Mouse (Mus musculus): Measurements from ENCODE around the gene Xpo5. TPM values are rescaled to one million over a fixed set of nuclear protein-coding genes. Genes with fewer than 3 reads are reported as not detected.

Gene Xpo5
- polyA plus RNA-seq, 1 experiment from 2014 or later, result 40.4 TPM

- peak within 1 kb of the TSS; percentile 79 for H3K4me2 ChIP-seq
- under 1% methylated on average over 53 of the region's 53 CpGs for WGBS
- H3K9me3 ChIP-seq, result no peaks in the 10 kb centered on the region
- ATAC-seq (replicated peaks), result peak; percentile 94
- peak within 1 kb of the TSS; percentile 83 for H3K27ac ChIP-seq
- H3K4me1 ChIP-seq, result peaks cover 26% of the 10 kb centered on the region
- H3K36me3 ChIP-seq (replicated peaks), result peaks cover 58% of the 10 kb centered on the region
- H3K4me3 ChIP-seq, result peak within 1 kb of the TSS; percentile 88
- peak within 1 kb of the TSS; percentile 96 for H3K9ac ChIP-seq
- no peaks in the 10 kb centered on the region for H3K27me3 ChIP-seq (replicated peaks)
Observed at GRCm38 (mm10) chr17:46247512-46248188, 45.1 kb downstream of the Xpo5 start, which contains the start of the genes Polr1c and Yipf3. TSS of gene Polr1c (minus strand) at chr17:46248054. TSS of gene Yipf3 (plus strand) at chr17:46248080.

DNA sequence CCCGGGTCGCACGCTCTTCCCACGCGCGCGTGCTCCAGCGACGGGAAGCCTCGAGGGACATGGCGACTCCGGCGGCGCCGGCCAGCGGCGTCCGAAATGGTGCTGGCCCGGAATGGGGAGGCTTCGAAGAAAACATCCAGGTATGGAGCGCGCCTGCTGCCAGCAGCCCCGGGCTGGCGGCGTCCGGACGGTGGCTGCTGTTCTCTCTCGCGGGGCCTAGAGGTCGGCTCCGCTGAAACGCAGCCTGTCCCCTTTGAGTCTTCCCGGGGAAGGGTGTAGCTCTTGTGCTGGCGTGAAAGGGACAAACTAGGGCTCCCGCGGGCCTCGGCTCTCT lies 45.6 kb downstream of the Xpo5 start:
- ATAC-seq (replicated peaks), result no peak; the same call in none of the 2 replicates
- Histone ChIP-seq H3K9ac (peak overlapping the region; percentile 96), H3K4me1 (peaks cover 29% of the 10 kb centered on the region), H3K4me3 (peak overlapping the region; percentile 88), H3K36me3 (replicated peaks) (peaks cover 54% of the 10 kb centered on the region), H3K27ac (peak overlapping the region; percentile 83), H3K4me2 (peak overlapping the region; percentile 79), H3K27me3 (replicated peaks) (no peaks in the 10 kb centered on the region), H3K9me3 (no peaks in the 10 kb centered on the region)
- under 1% methylated on average over 37 of the region's 37 CpGs for WGBS

DNA sequence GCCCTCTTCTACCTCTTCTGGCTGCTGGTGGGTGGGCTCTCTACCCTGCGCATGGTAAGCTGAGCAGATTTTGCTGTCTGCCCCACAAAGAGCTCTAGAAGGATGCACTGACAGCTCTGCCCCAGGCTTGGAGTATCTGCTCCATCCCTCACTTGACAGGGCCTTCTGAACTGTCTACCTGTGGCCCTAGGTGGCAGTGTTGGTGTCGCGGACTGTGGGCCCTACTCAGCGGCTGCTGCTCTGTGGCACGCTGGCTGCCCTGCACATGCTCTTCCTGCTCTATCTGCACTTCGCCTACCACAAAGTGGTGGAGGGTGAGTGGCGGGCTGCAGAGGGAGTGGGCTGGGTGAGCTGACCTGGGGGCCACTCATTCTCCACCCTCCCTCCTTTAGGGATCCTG lies 48.6 kb downstream of the Xpo5 start:
- H3K9me3 ChIP-seq, result no peaks in the 10 kb centered on the region
- H3K4me1 ChIP-seq, result peaks cover 50% of the 10 kb centered on the region
- H3K36me3 ChIP-seq (replicated peaks), result peaks cover 29% of the 10 kb centered on the region
- no peak for ATAC-seq (replicated peaks)
- H3K4me3 ChIP-seq, result no peak overlapping the region
- WGBS, result 81% methylated on average over 7 of the region's 7 CpGs
- no peak overlapping the region for H3K27ac ChIP-seq
- H3K9ac ChIP-seq, result no peak overlapping the region
- H3K4me2 ChIP-seq, result no peak overlapping the region
- H3K27me3 ChIP-seq (replicated peaks), result 0 out of 2 replicates have a peak, but pooled peaks cover 3% of the 10 kb centered on the region

- Histone ChIP-seq H3K27me3 (replicated peaks) (0 out of 2 replicates have a peak, but pooled peaks cover 3% of the 10 kb centered on the region), H3K9ac (peak overlapping the region; percentile 96; the same call in 1 of the 2 replicates), H3K27ac (peak overlapping the region; percentile 85), H3K4me2 (peak overlapping the region; percentile 66), H3K4me3 (peak overlapping the region; percentile 78), H3K36me3 (replicated peaks) (peaks cover 29% of the 10 kb centered on the region), H3K4me1 (peaks cover 40% of the 10 kb centered on the region), H3K9me3 (no peaks in the 10 kb centered on the region)
- no peak for ATAC-seq (replicated peaks)
- 57% methylated on average over 14 of the region's 14 CpGs for WGBS
Observed at GRCm38 (mm10) chr17:46252571-46253451, 50.2 kb downstream of the Xpo5 start.

- Histone ChIP-seq H3K4me3 (peak within 1 kb of the TSS; percentile 78), H3K9me3 (no peaks in the 10 kb centered on the region), H3K4me2 (peak within 1 kb of the TSS; percentile 66), H3K9ac (peak within 1 kb of the TSS; percentile 96), H3K27me3 (replicated peaks) (0 out of 2 replicates have a peak, but pooled peaks cover 3% of the 10 kb centered on the region), H3K36me3 (replicated peaks) (peaks cover 29% of the 10 kb centered on the region), H3K27ac (peak within 1 kb of the TSS; percentile 85), H3K4me1 (peaks cover 37% of the 10 kb centered on the region)
- ATAC-seq (replicated peaks), result peak; percentile 91
- WGBS, result 2% methylated on average over 43 of the region's 48 CpGs
Observed at GRCm38 (mm10) chr17:46253452-46254084, 51.0 kb downstream of the Xpo5 start, which contains the start of gene Lrrc73. TSS of gene Lrrc73 (plus strand) at chr17:46253531.

DNA sequence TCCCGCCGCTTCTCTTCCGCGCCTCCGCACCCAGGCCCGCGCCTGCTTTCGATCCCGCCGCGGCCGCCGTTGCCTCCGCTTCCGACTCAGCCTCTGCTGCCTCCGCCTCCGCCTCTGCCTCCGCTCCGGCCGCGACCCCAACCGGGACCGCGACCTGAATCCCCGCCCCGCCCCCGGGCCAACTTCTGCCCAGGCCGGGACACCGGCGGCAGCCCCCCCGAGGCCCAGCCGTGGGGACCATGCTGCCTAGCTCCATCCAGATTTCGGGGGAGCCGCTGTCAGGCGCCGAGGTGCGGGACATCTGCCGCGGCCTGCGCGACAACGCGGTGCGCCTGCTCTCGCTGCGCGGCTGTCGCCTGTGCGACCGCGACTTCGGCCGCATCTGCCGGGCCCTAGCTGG lies 51.5 kb downstream of the Xpo5 start:
- peak; percentile 40 for ATAC-seq (replicated peaks)
- WGBS, result under 1% methylated on average over 54 of the region's 54 CpGs
- Histone ChIP-seq H3K27ac (peak overlapping the region; percentile 85), H3K36me3 (replicated peaks) (peaks cover 31% of the 10 kb centered on the region), H3K4me1 (peaks cover 32% of the 10 kb centered on the region), H3K9ac (peak overlapping the region; percentile 96), H3K4me2 (peak overlapping the region; percentile 66), H3K27me3 (replicated peaks) (0 out of 2 replicates have a peak, but pooled peaks cover 3% of the 10 kb centered on the region), H3K4me3 (peak overlapping the region; percentile 78), H3K9me3 (no peaks in the 10 kb centered on the region)

DNA sequence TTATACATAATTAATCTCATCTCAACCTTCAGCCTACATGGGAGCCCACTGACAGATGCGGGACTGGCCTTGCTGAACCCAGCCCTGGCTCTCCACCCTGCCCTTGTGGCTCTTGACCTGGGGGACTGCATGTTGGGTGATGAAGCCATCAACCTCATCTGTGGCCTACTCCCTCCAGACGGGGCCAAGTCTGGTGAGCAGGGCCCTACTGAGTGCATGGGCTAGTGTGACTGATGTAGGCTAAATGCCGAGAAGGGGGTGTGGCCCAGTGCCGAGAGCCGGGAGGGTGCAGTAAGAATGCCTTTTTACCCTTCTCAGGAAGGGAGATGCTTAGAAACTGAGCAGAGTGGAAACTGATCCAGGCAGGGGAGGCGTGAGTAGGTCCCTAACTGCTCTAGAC lies 52.6 kb downstream of the Xpo5 start:
- Histone ChIP-seq H3K27me3 (replicated peaks) (0 out of 2 replicates have a peak, but pooled peaks cover 3% of the 10 kb centered on the region), H3K9ac (peak overlapping the region; percentile 96), H3K27ac (no peak overlapping the region), H3K4me3 (peak overlapping the region; percentile 78), H3K4me2 (peak overlapping the region; percentile 66), H3K9me3 (no peaks in the 10 kb centered on the region), H3K4me1 (peaks cover 25% of the 10 kb centered on the region), H3K36me3 (replicated peaks) (peaks cover 24% of the 10 kb centered on the region)
- WGBS, result 27% methylated on average over 6 of the region's 6 CpGs
- ATAC-seq (replicated peaks), result no peak

DNA sequence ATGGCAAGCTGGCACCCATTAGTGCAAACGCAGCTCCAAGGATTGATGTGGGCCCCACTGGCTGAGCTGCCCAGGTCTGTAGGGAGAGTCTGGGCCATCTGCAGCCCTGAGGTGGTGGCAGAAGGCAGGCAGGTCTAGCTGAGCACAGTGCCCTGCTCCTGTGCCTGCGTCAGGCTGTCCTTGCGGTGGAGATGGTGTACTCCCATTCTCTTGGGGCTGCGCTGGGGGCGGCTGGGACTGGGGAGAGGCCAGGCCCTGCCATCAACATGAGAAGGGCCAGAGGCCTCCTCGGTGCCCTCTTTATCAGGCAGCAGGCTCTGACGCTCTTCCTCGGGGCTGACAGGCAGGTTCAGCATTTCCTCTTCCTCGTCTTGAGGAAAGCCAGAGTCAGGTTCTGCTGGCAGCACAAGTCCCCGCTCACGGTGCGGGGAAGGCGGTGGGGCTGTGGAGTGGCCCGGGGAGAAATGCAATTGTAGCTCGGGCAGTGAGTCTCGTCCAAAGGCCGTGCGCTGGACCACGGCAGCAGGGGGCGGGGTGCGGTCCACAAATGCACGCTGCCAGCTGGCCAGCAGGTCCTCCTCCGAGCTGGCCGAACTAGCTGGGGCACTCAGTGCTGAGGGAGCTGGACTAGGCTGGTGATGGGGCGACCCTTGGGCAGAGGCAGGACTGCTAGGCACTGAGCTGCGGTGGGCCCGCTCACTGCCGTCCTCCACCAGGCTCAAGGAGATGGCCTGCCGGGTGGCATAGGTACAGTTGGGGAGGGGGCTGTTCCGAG lies 55.9 kb downstream of the Xpo5 start:
- 81% methylated on average over 30 of the region's 30 CpGs for WGBS
- H3K9me3 ChIP-seq, result no peaks in the 10 kb centered on the region
- 0 out of 2 replicates have a peak, but pooled peaks cover 3% of the 10 kb centered on the region for H3K27me3 ChIP-seq (replicated peaks)
- H3K9ac ChIP-seq, result no peak overlapping the region
- no peak overlapping the region for H3K27ac ChIP-seq
- H3K4me1 ChIP-seq, result peaks cover 19% of the 10 kb centered on the region
- no peak for ATAC-seq (replicated peaks)
- H3K36me3 ChIP-seq (replicated peaks), result peaks cover 2% of the 10 kb centered on the region; the same call in 1 of the 2 replicates
- no peak overlapping the region for H3K4me2 ChIP-seq
- H3K4me3 ChIP-seq, result no peak overlapping the region

DNA sequence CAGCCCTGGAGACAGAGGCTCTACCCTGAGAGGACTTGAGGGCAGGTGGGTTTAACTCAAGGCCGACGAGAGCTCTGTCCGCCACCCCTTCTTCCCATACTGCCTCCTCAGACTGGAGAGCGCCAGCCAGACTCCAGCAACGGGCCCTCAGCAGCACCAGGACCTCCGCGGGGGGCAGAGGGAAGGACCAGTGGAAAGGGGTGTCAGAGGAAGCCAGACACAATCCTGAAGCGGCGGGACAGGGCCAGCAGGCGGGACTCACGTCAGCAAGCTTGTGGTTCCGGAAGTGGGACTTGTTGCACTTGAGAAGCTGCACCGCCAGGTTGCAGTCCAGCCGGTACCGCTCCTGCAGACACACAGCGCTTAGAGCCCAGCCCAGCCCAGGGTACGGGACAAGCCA lies 57.1 kb downstream of the Xpo5 start:
- no peak overlapping the region for H3K9ac ChIP-seq
- no peaks in the 10 kb centered on the region for H3K9me3 ChIP-seq
- peaks cover 2% of the 10 kb centered on the region; the same call in 1 of the 2 replicates for H3K36me3 ChIP-seq (replicated peaks)
- H3K27ac ChIP-seq, result no peak overlapping the region
- H3K27me3 ChIP-seq (replicated peaks), result 0 out of 2 replicates have a peak, but pooled peaks cover 3% of the 10 kb centered on the region
- peaks cover 14% of the 10 kb centered on the region for H3K4me1 ChIP-seq
- H3K4me2 ChIP-seq, result no peak overlapping the region
- 90% methylated on average over 17 of the region's 17 CpGs for WGBS
- ATAC-seq (replicated peaks), result no peak
- H3K4me3 ChIP-seq, result no peak overlapping the region

- H3K9ac ChIP-seq, result no peak overlapping the region
- no peak overlapping the region for H3K4me3 ChIP-seq
- peaks cover 2% of the 10 kb centered on the region; the same call in 1 of the 2 replicates for H3K36me3 ChIP-seq (replicated peaks)
Observed at GRCm38 (mm10) chr17:46262201-46262694, 59.7 kb downstream of the Xpo5 start.

DNA sequence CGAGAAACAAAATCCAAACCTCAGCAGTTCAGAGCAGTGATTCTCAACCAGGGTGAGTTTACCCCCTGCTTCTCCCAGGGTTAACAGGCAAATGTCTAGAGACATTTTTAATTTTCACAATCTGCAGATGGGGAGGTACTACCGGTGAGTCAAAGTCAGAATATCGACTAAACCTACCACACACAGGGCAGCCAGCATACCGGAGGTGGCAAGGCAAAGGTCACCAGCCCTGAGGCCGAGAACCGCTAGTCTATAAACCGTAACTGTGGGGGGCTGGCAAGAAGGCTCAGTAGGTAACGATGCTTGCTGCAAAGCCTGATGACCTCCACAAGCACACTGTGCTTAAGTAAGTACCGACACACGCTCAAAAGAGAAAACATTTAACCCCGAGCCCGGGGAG lies 62.9 kb downstream of the Xpo5 start:
- no peaks in the 10 kb centered on the region for H3K27me3 ChIP-seq (replicated peaks)
- no peaks in the 10 kb centered on the region; the same call in 1 of the 2 replicates for H3K36me3 ChIP-seq (replicated peaks)
- H3K27ac ChIP-seq, result no peak overlapping the region
- no peak overlapping the region for H3K9ac ChIP-seq
- WGBS, result 86% methylated on average over 12 of the region's 12 CpGs
- H3K4me3 ChIP-seq, result no peak overlapping the region
- ATAC-seq (replicated peaks), result peak; percentile 21
- 0 out of 2 replicates have a peak, but pooled peaks cover 3% of the 10 kb centered on the region for H3K4me1 ChIP-seq
- no peaks in the 10 kb centered on the region for H3K9me3 ChIP-seq
- H3K4me2 ChIP-seq, result no peak overlapping the region

More at GRCm38 (mm10) chr17:46262201-46262694, 59.7 kb downstream of the Xpo5 start:
- 87% methylated on average over 5 of the region's 5 CpGs for WGBS
- H3K27ac ChIP-seq, result no peak overlapping the region
- H3K4me2 ChIP-seq, result no peak overlapping the region
- no peaks in the 10 kb centered on the region for H3K9me3 ChIP-seq
- no peaks in the 10 kb centered on the region for H3K27me3 ChIP-seq (replicated peaks)
- H3K4me1 ChIP-seq, result 0 out of 2 replicates have a peak, but pooled peaks cover 3% of the 10 kb centered on the region
- no peak for ATAC-seq (replicated peaks)

All from midbrain, embryonic 15.5 days (tissue).